Mouse (Mus musculus): Measurements from ENCODE around the gene Lcn12. TPM values are rescaled to one million over a fixed set of nuclear protein-coding genes. Genes with fewer than 3 reads are reported as not detected.

Gene Lcn12
- 0.18 TPM in 1 of 2 replicates, not detected in the other for polyA plus RNA-seq (2012; rRNA removed)

DNA sequence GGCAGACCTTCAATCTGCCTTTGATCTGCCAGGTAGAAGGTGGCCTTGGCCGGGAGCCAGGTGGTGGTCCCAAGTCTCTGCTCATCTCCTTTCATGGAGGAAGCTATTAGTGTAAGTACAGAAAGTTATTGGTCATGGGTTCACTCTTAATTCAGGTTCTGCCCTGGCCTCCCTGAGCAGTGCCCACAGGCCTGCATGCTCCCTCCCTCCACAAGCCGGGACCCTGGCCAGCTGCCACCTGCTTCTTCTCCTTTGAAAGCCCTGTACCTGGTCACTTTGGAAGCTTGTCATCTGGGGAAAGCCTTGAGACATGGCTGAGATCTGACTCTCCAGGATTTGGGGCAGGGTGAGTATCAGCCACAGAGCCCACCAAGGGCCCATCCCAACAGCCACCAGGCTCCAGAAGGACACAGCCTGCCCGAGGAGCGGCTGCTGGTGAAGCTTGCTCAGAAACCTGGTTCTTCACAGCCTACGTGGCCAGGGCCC, at the start of gene Lcn12:
Gene Lcn12, minus strand, starts transcription at position 436 of the 486 bp plus-strand sequence.
- H3K4me1 ChIP-seq (ENCODE audit: control insufficient read depth, insufficient read depth, low read length), result no peaks in the 10 kb centered on the region
- no peak within 1 kb of the TSS for H3K27ac ChIP-seq (ENCODE audit: insufficient read depth, low read depth, low read length)
- WGBS, result 79% methylated on average over 5 of the region's 5 CpGs
- H3K36me3 ChIP-seq (ENCODE audit: control insufficient read depth, insufficient read depth, low read length), result no peaks in the 10 kb centered on the region
- peak; percentile 26 for DNase-seq
- no peak for TF ChIP-seq CTCF (conservative IDR thresholded peaks at IDR 0.05; ENCODE audit: insufficient read depth, insufficient read length, low read depth, low read length)
- no peak for TF ChIP-seq POLR2A (IDR thresholded peaks at IDR 0.05; ENCODE audit: low read depth, low read length)
- H3K27me3 ChIP-seq (replicated peaks; ENCODE audit: control insufficient read depth, insufficient read depth, low read length), result no peaks in the 10 kb centered on the region
- H3K4me3 ChIP-seq (ENCODE audit: insufficient read depth, low read depth, low read length), result no peak within 1 kb of the TSS

- no peaks in the 10 kb centered on the region for H3K36me3 ChIP-seq (ENCODE audit: control insufficient read depth, insufficient read depth, low read length)
- H3K27me3 ChIP-seq (replicated peaks; ENCODE audit: control insufficient read depth, insufficient read depth, low read length), result no peaks in the 10 kb centered on the region
- WGBS, result 48% methylated on average over 10 of the region's 10 CpGs
- H3K4me3 ChIP-seq (ENCODE audit: insufficient read depth, low read depth, low read length), result no peak overlapping the region
- H3K27ac ChIP-seq (ENCODE audit: insufficient read depth, low read depth, low read length), result peak overlapping the region; percentile 58
- peaks cover 22% of the 10 kb centered on the region for H3K4me1 ChIP-seq (ENCODE audit: control insufficient read depth, insufficient read depth, low read length)
- DNase-seq, result peak; percentile 24
- no peak for TF ChIP-seq CTCF (conservative IDR thresholded peaks at IDR 0.05; ENCODE audit: insufficient read depth, insufficient read length, low read depth, low read length)
- TF ChIP-seq POLR2A (IDR thresholded peaks at IDR 0.05; ENCODE audit: low read depth, low read length), result no peak
Measured at GRCm38 (mm10) chr2:25541644-25542367, 48.1 kb upstream of the Lcn12 start.

DNA sequence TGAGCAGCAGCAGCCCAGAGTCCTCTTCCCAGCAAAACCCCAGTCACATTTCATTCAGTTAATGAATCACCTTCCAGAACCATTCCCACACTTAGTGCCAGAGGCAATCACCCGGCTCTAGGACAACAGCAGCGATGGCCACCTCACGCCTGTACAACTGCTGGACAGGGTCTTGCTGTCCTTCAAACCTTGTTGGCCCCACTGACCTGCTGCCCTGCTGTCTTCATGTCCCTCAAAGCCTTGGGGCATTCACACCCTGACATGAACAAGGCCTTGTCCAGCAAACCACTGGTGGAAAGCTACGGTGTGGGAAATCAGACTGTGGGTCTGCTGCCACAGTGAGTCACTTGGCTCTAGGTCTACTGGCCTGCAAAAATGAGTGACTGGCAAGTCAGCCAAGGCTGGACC, 46.8 kb upstream of the Lcn12 start:
- no peak overlapping the region for H3K4me3 ChIP-seq (ENCODE audit: insufficient read depth, low read depth, low read length)
- H3K27me3 ChIP-seq (replicated peaks; ENCODE audit: control insufficient read depth, insufficient read depth, low read length), result no peaks in the 10 kb centered on the region
- no peaks in the 10 kb centered on the region; the same call in 1 of the 2 replicates for H3K36me3 ChIP-seq (ENCODE audit: control insufficient read depth, insufficient read depth, low read length)
- H3K27ac ChIP-seq (ENCODE audit: insufficient read depth, low read depth, low read length), result peak overlapping the region; percentile 54
- 40% methylated on average over 4 of the region's 4 CpGs for WGBS
- TF ChIP-seq CTCF (conservative IDR thresholded peaks at IDR 0.05; ENCODE audit: insufficient read depth, insufficient read length, low read depth, low read length) (no peak), POLR2A (IDR thresholded peaks at IDR 0.05; ENCODE audit: low read depth, low read length) (no peak)
- peaks cover 22% of the 10 kb centered on the region for H3K4me1 ChIP-seq (ENCODE audit: control insufficient read depth, insufficient read depth, low read length)
- peak; percentile 71 for DNase-seq

GRCm38 (mm10) chr2:25536531-25536930, 42.8 kb upstream of the Lcn12 start:
- 83% methylated on average over 8 of the region's 8 CpGs for WGBS
- Histone ChIP-seq H3K27me3 (replicated peaks; ENCODE audit: control insufficient read depth, insufficient read depth, low read length) (no peaks in the 10 kb centered on the region), H3K27ac (ENCODE audit: insufficient read depth, low read depth, low read length) (no peak overlapping the region), H3K4me3 (ENCODE audit: insufficient read depth, low read depth, low read length) (no peak overlapping the region), H3K4me1 (ENCODE audit: control insufficient read depth, insufficient read depth, low read length) (peaks cover 20% of the 10 kb centered on the region), H3K36me3 (ENCODE audit: control insufficient read depth, insufficient read depth, low read length) (no peaks in the 10 kb centered on the region; the same call in 1 of the 2 replicates)
- TF ChIP-seq CTCF (conservative IDR thresholded peaks at IDR 0.05; ENCODE audit: insufficient read depth, insufficient read length, low read depth, low read length), result no peak
- no peak for TF ChIP-seq POLR2A (IDR thresholded peaks at IDR 0.05; ENCODE audit: low read depth, low read length)
- DNase-seq, result no peak

- Histone ChIP-seq H3K36me3 (ENCODE audit: control insufficient read depth, insufficient read depth, low read length) (no peaks in the 10 kb centered on the region; the same call in 1 of the 2 replicates), H3K4me3 (ENCODE audit: insufficient read depth, low read depth, low read length) (no peak overlapping the region), H3K27me3 (replicated peaks; ENCODE audit: control insufficient read depth, insufficient read depth, low read length) (no peaks in the 10 kb centered on the region), H3K4me1 (ENCODE audit: control insufficient read depth, insufficient read depth, low read length) (peaks cover 10% of the 10 kb centered on the region), H3K27ac (ENCODE audit: insufficient read depth, low read depth, low read length) (peak overlapping the region; percentile 61)
- 91% methylated on average over 2 of the region's 2 CpGs for WGBS
- TF ChIP-seq POLR2A (IDR thresholded peaks at IDR 0.05; ENCODE audit: low read depth, low read length) (no peak), CTCF (conservative IDR thresholded peaks at IDR 0.05; ENCODE audit: insufficient read depth, insufficient read length, low read depth, low read length) (no peak)
- no peak for DNase-seq
Measured at GRCm38 (mm10) chr2:25534866-25535182, 41.1 kb upstream of the Lcn12 start.

GRCm38 (mm10) chr2:25534178-25534865, 40.6 kb upstream of the Lcn12 start:
- 34% methylated on average over 3 of the region's 3 CpGs for WGBS
- H3K4me3 ChIP-seq (ENCODE audit: insufficient read depth, low read depth, low read length), result no peak overlapping the region
- peak overlapping the region; percentile 61 for H3K27ac ChIP-seq (ENCODE audit: insufficient read depth, low read depth, low read length)
- H3K36me3 ChIP-seq (ENCODE audit: control insufficient read depth, insufficient read depth, low read length), result no peaks in the 10 kb centered on the region; the same call in 1 of the 2 replicates
- TF ChIP-seq CTCF (conservative IDR thresholded peaks at IDR 0.05; ENCODE audit: insufficient read depth, insufficient read length, low read depth, low read length) (no peak), POLR2A (IDR thresholded peaks at IDR 0.05; ENCODE audit: low read depth, low read length) (no peak)
- H3K4me1 ChIP-seq (ENCODE audit: control insufficient read depth, insufficient read depth, low read length), result peaks cover 9% of the 10 kb centered on the region
- peak; percentile 92 for DNase-seq
- no peaks in the 10 kb centered on the region for H3K27me3 ChIP-seq (replicated peaks; ENCODE audit: control insufficient read depth, insufficient read depth, low read length)

- TF ChIP-seq POLR2A (IDR thresholded peaks at IDR 0.05; ENCODE audit: low read depth, low read length), result no peak
- TF ChIP-seq CTCF (conservative IDR thresholded peaks at IDR 0.05; ENCODE audit: insufficient read depth, insufficient read length, low read depth, low read length), result no peak
- DNase-seq, result no peak
- 89% methylated on average over 2 of the region's 2 CpGs for WGBS
- no peaks in the 10 kb centered on the region; the same call in 1 of the 2 replicates for H3K36me3 ChIP-seq (ENCODE audit: control insufficient read depth, insufficient read depth, low read length)
- H3K27me3 ChIP-seq (replicated peaks; ENCODE audit: control insufficient read depth, insufficient read depth, low read length), result no peaks in the 10 kb centered on the region
- H3K27ac ChIP-seq (ENCODE audit: insufficient read depth, low read depth, low read length), result peak overlapping the region; percentile 49; the same call in 1 of the 2 replicates
- H3K4me3 ChIP-seq (ENCODE audit: insufficient read depth, low read depth, low read length), result no peak overlapping the region
- peaks cover 9% of the 10 kb centered on the region for H3K4me1 ChIP-seq (ENCODE audit: control insufficient read depth, insufficient read depth, low read length)
Measured at GRCm38 (mm10) chr2:25533707-25534106, 40.0 kb upstream of the Lcn12 start.

Measured in kidney, adult 2 months (tissue).